ENCODE assay signal across 14 mouse cellular contexts in the genomic region with DNA sequence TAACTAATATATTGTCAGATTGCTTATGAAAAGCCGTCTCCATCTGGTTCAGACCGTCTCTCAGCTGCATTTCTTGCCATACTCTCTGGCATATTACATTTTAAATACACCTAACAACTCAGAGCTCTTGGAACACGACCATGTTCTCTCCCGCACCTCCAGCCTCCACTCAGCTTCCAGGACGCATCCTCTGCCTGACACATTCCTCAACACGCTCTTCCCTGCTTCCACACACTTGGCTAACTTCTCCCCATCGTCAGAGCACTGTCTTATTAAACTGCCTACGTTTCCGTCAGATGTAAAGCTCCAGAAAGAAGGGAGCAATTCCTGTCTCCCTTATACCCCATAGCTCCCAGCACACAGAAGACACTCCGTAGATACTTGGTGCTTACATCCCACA. TPM values are rescaled to one million over a fixed set of nuclear protein-coding genes. Genes with fewer than 3 reads are reported as not detected.
DNase-seq lines count a peak whose midpoint lies in the region; ATAC-seq and TF ChIP-seq lines count a peak whose summit lies in the region.
"Had no signal": no experiment of that assay in that cellular context is flagged by ENCODE, and none has a peak within 500 bp of the region (broad histone marks: within the 10 kb centered on the region; RNA-seq: fewer than 3 reads in every experiment).

No protein-coding gene starts in this region.

- no peak for TF ChIP-seq POLR2A in lung, adult 2 months (IDR thresholded peaks at IDR 0.05; ENCODE audit: borderline replicate concordance, extremely low read depth, low read depth, low read length)

- ATAC-seq in forebrain, embryonic 14.5 days, result peak; percentile 44; the same call in 1 of the 2 replicates
- ATAC-seq in lung, embryonic 14.5 days (ENCODE audit: insufficient read depth), result 0 out of 2 replicates have a peak, but pooled peaks have one; percentile 21
- peak; percentile 61 for ATAC-seq in forebrain, embryonic 16.5 days

- H3K4me1 ChIP-seq in forebrain, embryonic 14.5 days (ENCODE audit: control insufficient read depth, insufficient read depth, low read length), result no peaks in the 10 kb centered on the region
- no peaks in the 10 kb centered on the region for H3K4me1 ChIP-seq in forebrain, embryonic 10.5 days
- no peaks in the 10 kb centered on the region for H3K4me1 ChIP-seq in lung, embryonic 14.5 days (ENCODE audit: insufficient read depth)
- H3K4me1 ChIP-seq in lung, adult 2 months (ENCODE audit: control insufficient read depth, insufficient read depth, low read length), result peaks cover 8% of the 10 kb centered on the region
- 0 out of 2 replicates have a peak, but pooled peaks cover 3% of the 10 kb centered on the region for H3K4me1 ChIP-seq in forebrain, embryonic 16.5 days (replicated peaks; ENCODE audit: control insufficient read depth, insufficient read depth, low read length)
- H3K4me1 ChIP-seq: heart, embryonic 15.5 days; limb, embryonic 13.5 days had no signal

- H3K27ac ChIP-seq in forebrain, embryonic 14.5 days (ENCODE audit: low read depth, low read length), result peak overlapping the region; percentile 22; the same call in 1 of the 2 replicates
- no peak overlapping the region for H3K27ac ChIP-seq in forebrain, embryonic 10.5 days
- H3K27ac ChIP-seq in lung, embryonic 14.5 days (ENCODE audit: low read depth), result no peak overlapping the region
- no peak overlapping the region for H3K27ac ChIP-seq in forebrain, embryonic 16.5 days (ENCODE audit: low read length)
- H3K27ac ChIP-seq: gastrocnemius, adult 2 months; heart, embryonic 15.5 days; hindbrain, embryonic 12.5 days; limb, embryonic 13.5 days had no signal

- H3K36me3 ChIP-seq in forebrain, embryonic 14.5 days (ENCODE audit: control insufficient read depth, insufficient read depth, low read length), result peaks cover 21% of the 10 kb centered on the region; the same call in 1 of the 2 replicates
- H3K36me3 ChIP-seq in forebrain, embryonic 10.5 days (replicated peaks), result peaks cover 59% of the 10 kb centered on the region
- peaks cover 16% of the 10 kb centered on the region; the same call in 1 of the 2 replicates for H3K36me3 ChIP-seq in lung, embryonic 14.5 days (ENCODE audit: insufficient read depth)
- peaks cover 3% of the 10 kb centered on the region; the same call in 1 of the 2 replicates for H3K36me3 ChIP-seq in forebrain, embryonic 16.5 days (ENCODE audit: control insufficient read depth, insufficient read depth)

- no peaks in the 10 kb centered on the region for H3K9me3 ChIP-seq in forebrain, embryonic 14.5 days (replicated peaks; ENCODE audit: control insufficient read depth, low read length)
- H3K9me3 ChIP-seq in forebrain, embryonic 10.5 days, result no peaks in the 10 kb centered on the region
- H3K9me3 ChIP-seq in lung, embryonic 14.5 days (ENCODE audit: low read depth, low read length), result no peaks in the 10 kb centered on the region
- no peaks in the 10 kb centered on the region for H3K9me3 ChIP-seq in forebrain, embryonic 16.5 days (ENCODE audit: control insufficient read depth, low read length)
- H3K9me3 ChIP-seq: heart, embryonic 15.5 days; hindbrain, embryonic 12.5 days; limb, embryonic 13.5 days had no signal

- DNase-seq in forebrain, embryonic 14.5 days (ENCODE audit: low spot score), result no peak
- DNase-seq in forebrain, embryonic 10.5 days (ENCODE audit: extremely low spot score, low spot score), result no peak
- no peak for DNase-seq in lung, embryonic 14.5 days
- DNase-seq in lung, adult 2 months, result no peak
- DNase-seq in right cerebral cortex, postnatal 14 days, result peak; percentile 15
- no peak for DNase-seq in thymus, adult 18-20 months
- DNase-seq in cerebellum, postnatal 14 days, result no peak

- no peak overlapping the region for H3K4me3 ChIP-seq in forebrain, embryonic 14.5 days (ENCODE audit: low read depth, low read length)
- no peak overlapping the region for H3K4me3 ChIP-seq in forebrain, embryonic 10.5 days
- no peak overlapping the region for H3K4me3 ChIP-seq in lung, embryonic 14.5 days (ENCODE audit: low read depth, low read length)
- H3K4me3 ChIP-seq in lung, adult 2 months (replicated peaks; ENCODE audit: extremely low read depth, low read depth, low read length), result no peak overlapping the region
- no peak overlapping the region for H3K4me3 ChIP-seq in forebrain, embryonic 16.5 days (replicated peaks; ENCODE audit: low read length)
- H3K4me3 ChIP-seq: gastrocnemius, adult 2 months; heart, embryonic 15.5 days; hindbrain, embryonic 12.5 days; limb, embryonic 13.5 days had no signal

- no peak for TF ChIP-seq CTCF in lung, embryonic 14.5 days (IDR thresholded peaks at IDR 0.05; ENCODE audit: low read depth)
- no peak for TF ChIP-seq CTCF in lung, adult 2 months (IDR thresholded peaks at IDR 0.05; ENCODE audit: insufficient read depth, low read length)

- no peak overlapping the region for H3K4me2 ChIP-seq in forebrain, embryonic 14.5 days (ENCODE audit: low read length)
- H3K4me2 ChIP-seq in lung, embryonic 14.5 days, result no peak overlapping the region
- no peak overlapping the region for H3K4me2 ChIP-seq in forebrain, embryonic 16.5 days (ENCODE audit: low read length)
- H3K4me2 ChIP-seq: heart, embryonic 15.5 days; hindbrain, embryonic 12.5 days; limb, embryonic 13.5 days had no signal

- no peaks in the 10 kb centered on the region for H3K27me3 ChIP-seq in forebrain, embryonic 14.5 days (replicated peaks; ENCODE audit: control insufficient read depth, insufficient read depth, low read length)
- no peaks in the 10 kb centered on the region for H3K27me3 ChIP-seq in forebrain, embryonic 10.5 days (ENCODE audit: poor library complexity, severe bottlenecking)
- no peaks in the 10 kb centered on the region for H3K27me3 ChIP-seq in lung, embryonic 14.5 days (ENCODE audit: insufficient read depth, low read length)
- H3K27me3 ChIP-seq in forebrain, embryonic 16.5 days (replicated peaks; ENCODE audit: control insufficient read depth, insufficient read depth, low read length), result no peaks in the 10 kb centered on the region
- H3K27me3 ChIP-seq: heart, embryonic 15.5 days; hindbrain, embryonic 12.5 days; limb, embryonic 13.5 days had no signal

- H3K9ac ChIP-seq in forebrain, embryonic 14.5 days (ENCODE audit: low read length), result no peak overlapping the region
- H3K9ac ChIP-seq in lung, embryonic 14.5 days, result no peak overlapping the region
- no peak overlapping the region for H3K9ac ChIP-seq in forebrain, embryonic 16.5 days (replicated peaks; ENCODE audit: low read depth, low read length)
- H3K9ac ChIP-seq: heart, embryonic 15.5 days; hindbrain, embryonic 12.5 days; limb, embryonic 13.5 days had no signal

- 89% methylated on average over 10 of the region's 10 CpGs for WGBS in forebrain, embryonic 14.5 days
- WGBS in forebrain, embryonic 10.5 days, result 90% methylated on average over 10 of the region's 10 CpGs
- WGBS in lung, embryonic 14.5 days, result 65% methylated on average over 10 of the region's 10 CpGs
- WGBS in lung, adult 2 months, result 62% methylated on average over 10 of the region's 10 CpGs
- WGBS in forebrain, embryonic 16.5 days, result 75% methylated on average over 10 of the region's 10 CpGs

RNA-seq across cellular contexts. Expression of a gene that starts 14.9 kb away (rescaled TPM):
- 385 and 418 TPM in 2 replicates for polyA plus RNA-seq in forebrain, embryonic 14.5 days (2014; fragmentation: Nextera tagmentation; extraction: Ambion mirVana)
- polyA plus RNA-seq in forebrain, embryonic 10.5 days (2016; fragmentation: Nextera tagmentation; extraction: Ambion mirVana), result 244 and 249 TPM in 2 replicates
- 321 and 337 TPM in 2 replicates for polyA plus RNA-seq in lung, embryonic 14.5 days (2014; fragmentation: Nextera tagmentation; extraction: Ambion mirVana)
- 321 and 330 TPM in 2 replicates for polyA plus RNA-seq in lung, adult 2 months (2012; rRNA removed)
- polyA plus RNA-seq in forebrain, embryonic 16.5 days (2015; fragmentation: Nextera tagmentation; extraction: Ambion mirVana), result 375 and 431 TPM in 2 replicates

RNA-seq across cellular contexts. Expression of a gene that starts 15.6 kb away (rescaled TPM):
- polyA plus RNA-seq in forebrain, embryonic 14.5 days (2014; fragmentation: Nextera tagmentation; extraction: Ambion mirVana), result 28.0 and 29.3 TPM in 2 replicates
- 21.4 and 33.5 TPM in 2 replicates for polyA plus RNA-seq in forebrain, embryonic 10.5 days (2016; fragmentation: Nextera tagmentation; extraction: Ambion mirVana)
- polyA plus RNA-seq in lung, embryonic 14.5 days (2014; fragmentation: Nextera tagmentation; extraction: Ambion mirVana), result 17.1 and 28.3 TPM in 2 replicates
- 5.6 and 7.5 TPM in 2 replicates for polyA plus RNA-seq in lung, adult 2 months (2012; rRNA removed)
- 21.1 TPM in 2 replicates for polyA plus RNA-seq in forebrain, embryonic 16.5 days (2015; fragmentation: Nextera tagmentation; extraction: Ambion mirVana)

RNA-seq across cellular contexts. Expression of a gene that starts 45.6 kb away (rescaled TPM):
- not detected in 2 replicates for polyA plus RNA-seq in forebrain, embryonic 14.5 days (2014; fragmentation: Nextera tagmentation; extraction: Ambion mirVana)
- not detected in 2 replicates for polyA plus RNA-seq in forebrain, embryonic 10.5 days (2016; fragmentation: Nextera tagmentation; extraction: Ambion mirVana)
- not detected in 2 replicates for polyA plus RNA-seq in lung, embryonic 14.5 days (2014; fragmentation: Nextera tagmentation; extraction: Ambion mirVana)
- 47.9 and 52.0 TPM in 2 replicates for polyA plus RNA-seq in lung, adult 2 months (2012; rRNA removed)
- polyA plus RNA-seq in forebrain, embryonic 16.5 days (2015; fragmentation: Nextera tagmentation; extraction: Ambion mirVana), result not detected in 2 replicates
- polyA plus RNA-seq: heart, embryonic 15.5 days; hindbrain, embryonic 12.5 days; intestine, postnatal 0 days; limb, embryonic 13.5 days; liver, embryonic 16.5 days had no signal

Comparison
In these comparisons a context has a peak if more than half of its experiments do, and no peak if none do; other contexts are left out.
1. RNA of a gene that starts 45.6 kb away (polyA plus RNA-seq): 47.9 to 52.0 TPM in lung, adult 2 months; not detected in forebrain, embryonic 14.5 days, not detected in forebrain, embryonic 10.5 days, not detected in lung, embryonic 14.5 days and not detected in forebrain, embryonic 16.5 days; every median in the first group is over 10 times any median in the second.
2. Peak in every context shown above with its lines, with median percentiles within 50 percentile points of each other: ATAC-seq.